Mouse (Mus musculus) limb, embryonic 14.5 days (tissue): ENCODE results near the gene Agap1. TPM values are rescaled to one million over a fixed set of nuclear protein-coding genes. Genes with fewer than 3 reads are reported as not detected.

Source experiments
- ATAC-seq: fragments of 200-750 bp; cut with Nextera tagmentation; 2 replicates; pipeline ENCODE4 v1.8.0; 2017; ENCODE audit warnings: low read depth, moderate number of reproducible peaks, moderate TSS enrichment; ENCODE audit not compliant: low FRiP score
- DNase-seq: peaks from one replicate; pipeline ENCODE4 v3.0.0-alpha.2; 2015; ENCODE audit warnings: low spot score
- H3K27ac ChIP-seq: fragments of 300-500 bp; sonication (generic); replicated peaks from 2 replicates; pipeline ENCODE4 v1.5.1; 2014; ENCODE audit warnings: low read depth, mild to moderate bottlenecking, low read length, moderate library complexity, mixed read lengths
- H3K27me3 ChIP-seq: fragments of 300-500 bp; sonication (generic); 2 replicates; pipeline ENCODE4 v1.6.1; 2014; ENCODE audit warnings: low read length, mixed read lengths; ENCODE audit not compliant: control insufficient read depth, insufficient read depth
- H3K36me3 ChIP-seq: fragments of 300-500 bp; sonication (generic); 2 replicates; pipeline ENCODE4 v1.6.1; 2014; ENCODE audit warnings: mild to moderate bottlenecking, low read length, moderate library complexity, mixed read lengths; ENCODE audit not compliant: control insufficient read depth, insufficient read depth
- H3K4me1 ChIP-seq: fragments of 300-500 bp; sonication (generic); 2 replicates; pipeline ENCODE4 v1.6.1; 2014; ENCODE audit warnings: antibody characterized with exemption, low read length, mixed read lengths; ENCODE audit not compliant: control insufficient read depth, insufficient read depth
- H3K4me2 ChIP-seq: fragments of 300-500 bp; sonication (generic); replicated peaks from 2 replicates; pipeline ENCODE4 v1.6.1; 2014; ENCODE audit warnings: low read depth, mild to moderate bottlenecking, low read length, moderate library complexity; ENCODE audit not compliant: severe bottlenecking
- H3K4me3 ChIP-seq: fragments of 300-500 bp; sonication (generic); replicated peaks from 2 replicates; pipeline ENCODE4 v1.5.1; 2014; ENCODE audit warnings: low read length
- H3K9ac ChIP-seq: fragments of 300-500 bp; sonication (generic); 2 replicates; pipeline ENCODE4 v1.6.1; 2014; ENCODE audit warnings: mild to moderate bottlenecking, low read depth, low read length, moderate library complexity; ENCODE audit not compliant: severe bottlenecking
- H3K9me3 ChIP-seq: fragments of 300-500 bp; sonication (generic); 2 replicates; pipeline ENCODE4 v1.6.1; 2016; ENCODE audit warnings: low read length; ENCODE audit not compliant: control insufficient read depth
- POLR2A ChIP-seq: fragments of 200-500 bp; IDR thresholded peaks from 2 replicates; pipeline ENCODE4 v1.8.0; 2012; ENCODE audit warnings: inconsistent platforms, mild to moderate bottlenecking, moderate library complexity, borderline replicate concordance; ENCODE audit not compliant: insufficient read depth, insufficient read length; ENCODE audit errors: extremely low read depth
- WGBS: fragments of 180-500 bp; shearing (Covaris S2); extraction: QIAGEN DNeasy Blood & Tissue Kit; methylation state at CpG from one replicate; pipeline ENCODE4 v1.1.7; 2014; 5-methylcytosine and 5-hydroxymethylcytosine counted together
- polyA plus RNA-seq, 2 experiments: library from polyadenylated mRNA; depleted of rRNA in 1 of 2; stranded (reverse) in 1 of 2; unstranded in 1 of 2; fragments of >200 nt; fragmentation: Nextera tagmentation in 1 of 2; extraction: Ambion mirVana in 1 of 2; gene quantifications; 2 replicates each; pipeline versions ENCODE4 v1.2.1 to v1.2.3; 2012 to 2014

Gene Agap1
- polyA plus RNA-seq, 2 experiments, result 16.2 to 19.5 TPM

- Histone ChIP-seq H3K4me3 (no peak overlapping the region), H3K27me3 (no peaks in the 10 kb centered on the region), H3K9ac (no peak overlapping the region), H3K4me1 (peaks cover 27% of the 10 kb centered on the region), H3K36me3 (no peaks in the 10 kb centered on the region), H3K27ac (no peak overlapping the region), H3K9me3 (no peaks in the 10 kb centered on the region), H3K4me2 (no peak overlapping the region)
- ATAC-seq, result no peak
- TF ChIP-seq POLR2A, result no peak
- 39% methylated on average over 15 of the region's 15 CpGs for WGBS
- DNase-seq, result no peak
These were observed 253.3 kb downstream of the Agap1 start for GRCm38 (mm10) chr1:89707756-89708480.

GRCm38 (mm10) chr1:89709824-89710223 lies 255.2 kb downstream of the Agap1 start:
- H3K36me3 ChIP-seq, result no peaks in the 10 kb centered on the region
- 83% methylated on average over 5 of the region's 5 CpGs for WGBS
- H3K27me3 ChIP-seq, result no peaks in the 10 kb centered on the region
- H3K4me1 ChIP-seq, result peaks cover 37% of the 10 kb centered on the region
- no peak overlapping the region for H3K9ac ChIP-seq
- H3K9me3 ChIP-seq, result no peaks in the 10 kb centered on the region
- no peak overlapping the region for H3K27ac ChIP-seq
- no peak for DNase-seq
- H3K4me3 ChIP-seq, result no peak overlapping the region
- ATAC-seq, result no peak
- no peak overlapping the region for H3K4me2 ChIP-seq
- TF ChIP-seq POLR2A, result no peak

- WGBS, result 45% methylated on average over 5 of the region's 5 CpGs
- Histone ChIP-seq H3K4me1 (peaks cover 42% of the 10 kb centered on the region), H3K27me3 (no peaks in the 10 kb centered on the region), H3K4me2 (no peak overlapping the region), H3K9ac (no peak overlapping the region), H3K4me3 (no peak overlapping the region), H3K36me3 (0 out of 2 replicates have a peak, but pooled peaks cover 4% of the 10 kb centered on the region), H3K9me3 (no peaks in the 10 kb centered on the region), H3K27ac (no peak overlapping the region)
- ATAC-seq, result no peak
- DNase-seq, result no peak
- no peak for TF ChIP-seq POLR2A
These were observed 259.1 kb downstream of the Agap1 start for GRCm38 (mm10) chr1:89713681-89714080.

- no peak for TF ChIP-seq POLR2A
- peaks cover 40% of the 10 kb centered on the region for H3K4me1 ChIP-seq
- no peak for DNase-seq
These were observed 259.8 kb downstream of the Agap1 start for GRCm38 (mm10) chr1:89714165-89714980.

GRCm38 (mm10) chr1:89716234-89716633 lies 261.6 kb downstream of the Agap1 start:
- no peaks in the 10 kb centered on the region for H3K27me3 ChIP-seq
- H3K36me3 ChIP-seq, result 0 out of 2 replicates have a peak, but pooled peaks cover 4% of the 10 kb centered on the region
- no peak overlapping the region for H3K9ac ChIP-seq
- WGBS, result 86% methylated on average over 2 of the region's 2 CpGs
- H3K4me3 ChIP-seq, result no peak overlapping the region
- H3K27ac ChIP-seq, result no peak overlapping the region
- ATAC-seq (no peak), DNase-seq (no peak)
- H3K4me2 ChIP-seq, result no peak overlapping the region
- H3K9me3 ChIP-seq, result no peaks in the 10 kb centered on the region
- peaks cover 30% of the 10 kb centered on the region for H3K4me1 ChIP-seq
- no peak for TF ChIP-seq POLR2A

More at GRCm38 (mm10) chr1:89714165-89714980, 259.8 kb downstream of the Agap1 start:
- no peak for ATAC-seq
- no peak overlapping the region for H3K27ac ChIP-seq
- H3K27me3 ChIP-seq, result no peaks in the 10 kb centered on the region
- no peak overlapping the region for H3K9ac ChIP-seq
- WGBS, result 29% methylated on average over 18 of the region's 18 CpGs
- H3K9me3 ChIP-seq, result no peaks in the 10 kb centered on the region
- no peak overlapping the region for H3K4me2 ChIP-seq
- H3K36me3 ChIP-seq, result 0 out of 2 replicates have a peak, but pooled peaks cover 4% of the 10 kb centered on the region
- no peak overlapping the region for H3K4me3 ChIP-seq
